Mouse (Mus musculus) erythroblast, adult 5-6 weeks (primary cell): Measurements from ENCODE around the gene Dusp22. TPM values are rescaled to one million over a fixed set of nuclear protein-coding genes. Genes with fewer than 3 reads are reported as not detected.

Source experiments
- ATAC-seq: replicated peaks from 2 replicates; pipeline ENCODE4 v1.8.0; 2016; ENCODE audit warnings: moderate number of reproducible peaks, mild to moderate bottlenecking, moderate TSS enrichment, inconsistent platforms; ENCODE audit not compliant: poor library complexity, low FRiP score, severe bottlenecking
- total RNA-seq, 2 experiments: library from RNA; stranded (forward) in 1 of 2; stranded (reverse) in 1 of 2; fragments of 150-400 nt in 1 of 2; fragments of 200-764, 138-1000 nt in 1 of 2; gene quantifications; 2 replicates each; pipeline versions ENCODE4 v1.2.3 to v1.2.4; 2015 to 2017; ENCODE audit warnings: low replicate concordance in 2 of 2

Gene Dusp22
- total RNA-seq, 2 experiments from 2014 or later: 4.5 to 10.0 TPM

DNA sequence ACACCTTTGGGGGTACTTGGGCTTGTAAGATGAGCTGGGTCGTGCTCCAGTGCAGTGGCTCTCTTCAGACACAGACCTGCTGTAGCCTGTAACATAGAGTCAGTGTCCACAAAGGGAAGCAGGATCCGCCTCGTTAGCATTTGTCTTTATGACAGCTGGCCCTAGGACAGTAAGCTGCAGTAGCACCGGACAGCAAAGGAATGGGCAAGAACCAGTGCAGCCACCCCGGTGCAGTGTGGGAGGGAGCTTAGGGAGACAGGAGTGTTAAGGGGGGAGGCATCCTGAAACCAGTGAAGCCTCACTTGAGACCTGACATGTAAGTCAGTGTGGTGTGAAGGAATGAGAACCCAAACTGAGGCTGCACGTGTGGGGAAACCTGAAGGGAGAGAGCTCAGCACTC lies 52.5 kb downstream of the Dusp22 start:
- no peak for ATAC-seq

GRCm38 (mm10) chr13:30713621-30714020 lies 53.8 kb downstream of the Dusp22 start:
- ATAC-seq: no peak

DNA sequence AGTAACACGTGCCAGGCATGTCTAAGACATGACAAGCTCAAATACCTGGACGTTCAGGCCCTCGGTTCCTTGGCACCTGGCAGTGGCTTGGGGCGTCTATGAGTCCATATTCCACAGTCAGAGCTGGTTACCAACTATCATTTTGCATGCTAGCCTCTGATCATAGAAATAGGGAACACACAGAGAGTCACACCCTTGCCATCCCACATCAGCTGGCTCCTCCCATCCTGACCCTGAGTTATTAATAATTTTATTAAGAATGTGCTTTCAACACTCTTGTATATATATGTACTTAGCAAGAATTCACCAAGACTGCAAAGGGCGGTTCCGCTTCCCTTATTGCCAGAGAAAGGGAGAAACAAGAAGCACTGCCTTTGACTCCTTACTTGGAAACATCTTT lies 54.8 kb downstream of the Dusp22 start:
- ATAC-seq: no peak

DNA sequence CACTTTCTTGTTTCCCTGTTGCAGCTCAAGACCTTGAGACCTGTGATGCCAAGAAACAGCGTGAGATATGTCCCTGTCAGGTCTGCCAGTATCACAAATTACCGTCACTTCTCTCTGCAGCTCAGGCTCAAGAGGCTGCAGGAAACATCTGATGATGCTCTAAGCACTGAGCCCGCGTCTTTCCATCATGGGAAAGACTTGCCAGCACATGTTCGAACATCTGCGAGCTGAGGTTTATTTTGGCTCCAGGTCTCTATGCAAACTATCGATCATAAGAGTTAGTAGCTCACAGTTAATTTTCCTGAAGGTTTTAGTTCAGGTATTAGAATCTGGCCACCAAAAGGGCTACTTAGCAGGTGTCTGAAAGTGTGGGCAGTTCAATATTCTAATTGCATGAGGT lies 55.3 kb downstream of the Dusp22 start:
- no peak for ATAC-seq

DNA sequence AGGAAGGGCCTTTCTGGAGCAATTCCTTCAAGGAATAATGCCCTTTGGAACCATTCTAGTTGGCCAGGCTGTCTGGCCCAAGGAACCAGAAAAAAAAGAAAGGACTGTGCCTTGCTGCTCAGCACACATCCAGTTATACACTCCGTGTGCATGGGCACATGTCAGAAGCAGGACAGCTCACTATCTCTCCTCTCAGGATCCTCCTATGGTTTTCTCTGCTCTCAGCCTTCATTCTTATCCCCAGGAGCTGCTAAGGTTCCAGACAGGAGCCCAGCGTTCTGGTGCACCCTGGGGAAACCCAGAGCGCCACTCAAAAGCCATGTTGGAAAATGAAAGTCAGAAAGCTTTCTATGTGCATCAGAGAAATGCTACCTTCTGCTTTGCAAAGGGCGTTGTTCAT lies 55.8 kb downstream of the Dusp22 start:
- no peak for ATAC-seq

DNA sequence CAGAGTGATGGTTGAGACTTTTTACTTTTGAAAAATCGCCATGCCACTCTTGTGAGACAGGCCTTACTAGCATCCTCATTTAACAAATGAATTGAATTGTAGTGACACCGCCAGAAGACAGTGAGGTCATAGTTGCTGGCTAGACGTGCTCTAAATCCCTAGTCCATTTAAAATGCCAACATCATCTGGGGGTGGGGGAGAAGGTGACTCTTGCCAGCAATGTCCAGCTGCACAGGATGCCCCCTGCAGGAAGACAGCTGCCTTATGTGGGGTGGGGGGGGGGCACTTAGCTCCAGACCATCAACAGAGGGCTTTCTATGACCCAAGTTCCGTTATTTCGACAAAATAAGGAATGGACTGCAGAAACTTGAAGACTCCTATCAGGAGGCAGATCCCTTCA lies 56.8 kb downstream of the Dusp22 start:
- ATAC-seq: no peak

DNA sequence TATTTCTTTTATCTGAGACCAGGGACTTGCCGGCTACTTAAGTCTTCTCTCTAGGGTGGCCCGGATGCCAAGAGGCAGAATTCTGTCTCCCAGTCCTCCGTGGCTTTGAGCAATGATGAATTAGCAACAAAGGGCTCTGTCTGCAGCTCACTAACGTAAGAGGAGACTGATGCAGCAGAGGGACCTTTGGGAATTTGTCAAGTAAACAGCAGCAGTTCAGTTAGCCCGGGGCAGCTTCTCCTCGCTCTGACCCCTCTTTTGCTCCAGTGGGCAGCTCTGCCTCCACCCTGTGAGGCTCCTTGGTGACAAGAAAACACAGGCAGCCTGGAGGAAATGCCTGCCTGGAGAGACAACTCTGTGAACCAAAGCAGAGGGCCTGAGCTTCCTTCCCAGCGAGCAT lies 62.8 kb downstream of the Dusp22 start:
- no peak for ATAC-seq

- no peak for ATAC-seq
Measured at GRCm38 (mm10) chr13:30723258-30723657, 63.5 kb downstream of the Dusp22 start.

DNA sequence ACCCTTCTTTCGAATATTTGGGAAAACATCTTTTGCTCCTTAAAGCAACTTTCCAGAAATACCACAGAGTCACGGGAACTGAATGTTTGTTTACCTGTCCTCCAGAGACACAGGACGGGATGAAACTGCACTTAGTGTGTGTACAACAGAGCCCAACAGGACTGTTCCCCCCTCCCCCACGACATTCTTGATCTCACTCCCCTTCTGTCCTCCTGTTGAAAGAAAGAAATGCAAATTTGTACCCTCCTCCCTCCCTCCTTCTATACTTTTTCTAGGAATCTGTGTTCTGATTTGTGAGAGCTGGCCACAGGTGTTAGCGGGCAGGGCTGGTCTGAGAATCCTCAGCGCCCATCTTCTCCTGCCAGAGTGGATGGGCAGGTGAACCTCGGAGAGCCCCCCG lies 64.1 kb downstream of the Dusp22 start:
- ATAC-seq: no peak

GRCm38 (mm10) chr13:30724691-30725271 lies 65.0 kb downstream of the Dusp22 start:
- ATAC-seq: no peak

DNA sequence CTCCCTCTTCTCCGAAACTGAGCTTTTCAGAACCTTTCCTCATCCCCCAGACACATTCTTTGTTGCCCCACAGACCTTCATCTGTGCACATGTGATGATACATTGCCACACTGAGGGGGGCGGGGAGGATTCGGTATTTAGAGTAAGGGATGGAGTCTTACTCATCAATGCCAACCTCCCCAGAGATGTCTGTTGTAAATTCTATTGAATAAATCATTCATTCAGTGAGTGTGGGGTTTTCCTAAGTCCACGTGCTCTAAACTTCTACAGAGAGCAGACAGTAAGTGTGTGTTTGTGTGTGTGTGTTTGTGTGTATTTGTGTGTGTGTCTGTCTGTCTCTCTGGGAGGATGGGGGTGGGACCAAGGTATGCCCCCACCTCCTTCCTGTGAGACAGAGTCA lies 67.1 kb downstream of the Dusp22 start:
- no peak for ATAC-seq

DNA sequence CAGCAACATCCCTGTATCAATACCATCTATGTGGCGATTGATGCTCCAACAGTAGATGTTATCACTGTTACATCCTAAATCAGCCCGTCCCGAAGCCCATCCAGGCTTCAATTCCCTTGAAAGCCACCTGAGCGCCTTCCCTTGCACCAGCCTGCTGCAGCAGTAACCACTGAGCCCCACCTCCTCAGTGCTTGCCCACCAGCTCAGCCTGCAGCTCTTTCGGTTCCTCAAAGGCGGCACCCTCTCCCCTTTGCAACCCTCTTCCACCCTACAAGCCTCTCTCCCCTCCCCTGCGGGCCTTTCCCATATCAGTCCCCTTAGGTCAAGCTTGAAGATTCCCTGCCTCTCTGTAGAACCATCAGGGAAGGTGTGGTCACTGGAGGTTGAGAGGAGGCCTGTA lies 68.4 kb downstream of the Dusp22 start:
- ATAC-seq: no peak

DNA sequence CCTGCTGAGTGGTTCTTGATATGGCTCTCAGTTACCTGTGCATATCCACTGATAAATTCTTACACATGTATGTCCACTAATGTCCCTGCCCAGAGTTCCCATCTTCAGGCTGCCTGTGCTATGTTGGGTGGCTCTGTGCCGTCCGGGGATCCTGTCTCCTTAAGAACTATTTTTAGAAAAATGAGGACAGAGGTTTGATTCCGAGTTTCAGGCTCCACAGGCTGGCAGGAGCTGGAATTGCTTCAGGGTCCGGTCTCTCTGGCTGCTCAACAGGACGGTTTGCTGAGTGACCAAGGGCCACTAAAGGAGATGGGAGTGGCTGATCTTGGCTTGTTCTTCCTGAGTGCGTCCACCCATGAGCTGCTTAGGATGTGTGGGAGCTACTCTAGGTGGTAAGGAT lies 69.4 kb downstream of the Dusp22 start:
- no peak for ATAC-seq

- ATAC-seq: no peak
Measured at GRCm38 (mm10) chr13:30730104-30730793, 70.5 kb downstream of the Dusp22 start.

DNA sequence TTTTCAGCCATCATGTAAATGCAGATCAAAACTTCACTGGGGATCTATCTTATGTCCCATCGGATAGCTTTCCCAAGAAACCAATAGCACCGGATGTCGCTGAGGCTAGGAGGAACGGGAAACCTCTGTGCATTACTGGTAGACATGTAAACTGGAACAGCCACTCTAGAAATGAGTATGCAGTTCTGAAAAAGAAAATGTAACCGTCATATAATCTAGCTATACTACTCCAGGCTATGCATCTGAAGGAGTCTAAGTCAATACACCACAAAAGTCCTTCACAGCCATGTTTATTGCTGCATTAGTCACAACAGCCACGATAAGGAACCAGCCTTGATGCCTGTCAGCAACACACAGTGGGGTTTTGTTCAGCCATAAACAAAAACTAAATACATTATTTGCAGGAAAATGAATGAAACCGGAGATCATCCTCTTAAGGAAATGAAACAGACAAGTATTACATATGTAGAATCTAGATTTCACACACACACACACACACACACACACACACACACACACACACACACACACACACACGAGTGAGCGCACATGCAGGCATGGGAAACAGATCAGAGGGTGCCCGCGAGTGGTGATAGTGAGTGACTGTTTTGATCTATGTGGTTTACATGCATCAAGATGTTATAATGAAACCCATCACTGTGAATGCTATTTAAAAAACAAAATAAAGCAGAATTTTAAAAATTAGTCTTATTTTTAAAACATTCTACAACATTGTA lies 73.1 kb downstream of the Dusp22 start:
- no peak for ATAC-seq

- ATAC-seq: no peak
Measured at GRCm38 (mm10) chr13:30736721-30737120, 76.9 kb downstream of the Dusp22 start.

DNA sequence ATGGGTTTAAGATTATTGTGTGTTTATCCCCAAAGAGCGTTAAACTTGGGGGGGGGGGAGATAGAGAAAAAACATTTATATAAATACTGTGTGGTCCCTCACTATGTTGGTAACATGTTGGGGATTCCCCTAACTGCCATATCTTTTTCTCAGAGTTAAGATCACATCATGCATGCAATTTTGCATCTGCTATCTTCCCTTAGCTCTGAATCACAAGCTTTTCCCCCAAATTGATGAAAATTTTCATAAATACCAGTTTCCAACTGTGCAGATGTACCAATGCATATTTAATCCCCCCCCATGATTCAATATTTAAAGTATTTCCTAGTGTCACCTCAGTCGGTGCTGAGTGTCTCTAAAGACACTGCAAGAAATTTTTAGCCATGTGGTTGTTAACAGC lies 77.5 kb downstream of the Dusp22 start:
- ATAC-seq: no peak

- no peak for ATAC-seq
Measured at GRCm38 (mm10) chr13:30738310-30738840, 78.6 kb downstream of the Dusp22 start.

GRCm38 (mm10) chr13:30741172-30741571 lies 81.4 kb downstream of the Dusp22 start:
- ATAC-seq: no peak

GRCm38 (mm10) chr13:30742411-30742970 lies 82.7 kb downstream of the Dusp22 start:
- no peak for ATAC-seq

GRCm38 (mm10) chr13:30745121-30745520 lies 85.3 kb downstream of the Dusp22 start:
- no peak for ATAC-seq
